Comparison of ENCODE assay signal across 18 mouse cellular contexts in the genomic region with DNA sequence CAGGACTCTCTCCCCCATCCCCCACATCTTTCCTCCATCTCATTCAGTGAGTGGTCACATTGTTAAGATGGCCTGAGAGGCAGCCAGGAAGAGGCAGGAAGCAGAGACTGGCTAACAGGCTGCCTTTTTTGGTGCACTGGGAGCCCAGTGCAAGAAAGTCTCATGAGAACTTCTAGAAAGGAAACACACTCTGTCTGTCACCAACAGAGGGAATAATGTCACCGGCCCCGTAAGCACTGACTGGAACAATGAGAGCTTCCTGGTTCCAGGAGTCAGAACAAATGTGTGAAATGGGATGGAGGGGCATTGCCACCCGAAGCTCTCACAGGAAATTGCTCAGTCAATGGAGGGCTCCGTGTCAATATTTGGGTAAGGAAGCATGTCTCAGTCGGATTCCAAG.
DNase-seq lines count a peak whose midpoint lies in the region; ATAC-seq lines count a peak whose summit lies in the region.
"Had no signal": no experiment of that assay in that cellular context is flagged by ENCODE, and none has a peak within 500 bp of the region (broad histone marks: within the 10 kb centered on the region; RNA-seq: fewer than 3 reads in every experiment).

No protein-coding gene starts in this region.

- no peaks in the 10 kb centered on the region for H3K36me3 ChIP-seq in forebrain, embryonic 16.5 days (ENCODE audit: control insufficient read depth, insufficient read depth)
- H3K36me3 ChIP-seq in forebrain, embryonic 12.5 days (replicated peaks): no peaks in the 10 kb centered on the region
- no peaks in the 10 kb centered on the region for H3K36me3 ChIP-seq in heart, embryonic 14.5 days (ENCODE audit: control insufficient read depth, insufficient read depth, low read length)
- no peaks in the 10 kb centered on the region for H3K36me3 ChIP-seq in embryonic facial prominence, embryonic 10.5 days (replicated peaks)
- H3K36me3 ChIP-seq: limb, embryonic 10.5 days; neural tube, embryonic 15.5 days had no signal

- no peaks in the 10 kb centered on the region for H3K9me3 ChIP-seq in forebrain, embryonic 16.5 days (ENCODE audit: control insufficient read depth, low read length)
- H3K9me3 ChIP-seq in forebrain, embryonic 12.5 days: no peaks in the 10 kb centered on the region
- H3K9me3 ChIP-seq in heart, embryonic 14.5 days (ENCODE audit: control insufficient read depth, low read length): no peaks in the 10 kb centered on the region
- no peaks in the 10 kb centered on the region for H3K9me3 ChIP-seq in embryonic facial prominence, embryonic 10.5 days
- H3K9me3 ChIP-seq: limb, embryonic 10.5 days; neural tube, embryonic 15.5 days had no signal

- no peaks in the 10 kb centered on the region for H3K27me3 ChIP-seq in forebrain, embryonic 16.5 days (replicated peaks; ENCODE audit: control insufficient read depth, insufficient read depth, low read length)
- no peaks in the 10 kb centered on the region for H3K27me3 ChIP-seq in forebrain, embryonic 12.5 days
- no peaks in the 10 kb centered on the region for H3K27me3 ChIP-seq in heart, embryonic 14.5 days (ENCODE audit: control insufficient read depth, insufficient read depth, low read length)
- H3K27me3 ChIP-seq in embryonic facial prominence, embryonic 10.5 days (replicated peaks; ENCODE audit: low read depth, poor library complexity, severe bottlenecking): no peaks in the 10 kb centered on the region
- H3K27me3 ChIP-seq: CH12.LX; neural tube, embryonic 15.5 days had no signal

- ATAC-seq in forebrain, embryonic 16.5 days: no peak
- no peak for ATAC-seq in forebrain, embryonic 12.5 days (ENCODE audit: low FRiP score)
- peak; percentile 31; the same call in 1 of the 2 replicates for ATAC-seq in heart, embryonic 14.5 days (ENCODE audit: insufficient number of reproducible peaks, insufficient read depth, low FRiP score, low read depth)

- H3K4me3 ChIP-seq in forebrain, embryonic 16.5 days (replicated peaks; ENCODE audit: low read length): no peak overlapping the region
- H3K4me3 ChIP-seq in forebrain, embryonic 12.5 days (replicated peaks): no peak overlapping the region
- H3K4me3 ChIP-seq in heart, embryonic 14.5 days (ENCODE audit: control insufficient read depth in 1 of 2, insufficient read depth in 1 of 2, low read depth in 1 of 2, low read length in 2 of 2): no peak overlapping the region
- no peak overlapping the region for H3K4me3 ChIP-seq in embryonic facial prominence, embryonic 10.5 days
- H3K4me3 ChIP-seq: limb, embryonic 10.5 days; neural tube, embryonic 15.5 days had no signal

- H3K4me2 ChIP-seq in forebrain, embryonic 16.5 days (ENCODE audit: low read length): no peak overlapping the region
- H3K4me2 ChIP-seq in forebrain, embryonic 12.5 days: no peak overlapping the region
- H3K4me2 ChIP-seq in heart, embryonic 14.5 days (ENCODE audit: low read length): no peak overlapping the region
- H3K4me2 ChIP-seq: liver, embryonic 11.5 days; neural tube, embryonic 15.5 days had no signal

- H3K27ac ChIP-seq in forebrain, embryonic 16.5 days (ENCODE audit: low read length): peak overlapping the region; percentile 83
- no peak overlapping the region for H3K27ac ChIP-seq in forebrain, embryonic 12.5 days
- peak overlapping the region in 1 of 2 experiments; percentile 10; a peak in 1 of 4 replicates for H3K27ac ChIP-seq in heart, embryonic 14.5 days (replicated peaks in 1 of 2; ENCODE audit: control insufficient read depth in 1 of 2, insufficient read depth in 1 of 2, low read depth in 2 of 2, low read length in 2 of 2)
- H3K27ac ChIP-seq in embryonic facial prominence, embryonic 10.5 days (replicated peaks): peak overlapping the region; percentile 11; the same call in 1 of the 2 replicates
- H3K27ac ChIP-seq: limb, embryonic 10.5 days; neural tube, embryonic 15.5 days had no signal

- no peak overlapping the region for H3K9ac ChIP-seq in forebrain, embryonic 16.5 days (replicated peaks; ENCODE audit: low read depth, low read length)
- no peak overlapping the region for H3K9ac ChIP-seq in forebrain, embryonic 12.5 days
- no peak overlapping the region for H3K9ac ChIP-seq in heart, embryonic 14.5 days (ENCODE audit: low read length)
- H3K9ac ChIP-seq: neural tube, embryonic 15.5 days had no signal

- peaks cover 11% of the 10 kb centered on the region for H3K4me1 ChIP-seq in forebrain, embryonic 16.5 days (replicated peaks; ENCODE audit: control insufficient read depth, insufficient read depth, low read length)
- peaks cover 11% of the 10 kb centered on the region for H3K4me1 ChIP-seq in forebrain, embryonic 12.5 days
- peaks cover 7 to 8% of the 10 kb centered on the region in 2 experiments; a peak in 3 of 4 replicates for H3K4me1 ChIP-seq in heart, embryonic 14.5 days (ENCODE audit: control insufficient read depth in 2 of 2, insufficient read depth in 2 of 2, low read length in 2 of 2)
- peaks cover 26% of the 10 kb centered on the region for H3K4me1 ChIP-seq in embryonic facial prominence, embryonic 10.5 days

- WGBS in forebrain, embryonic 16.5 days: 73% methylated on average over 5 of the region's 5 CpGs
- WGBS in forebrain, embryonic 12.5 days: 77% methylated on average over 5 of the region's 5 CpGs
- WGBS in heart, embryonic 14.5 days: 46% methylated on average over 5 of the region's 5 CpGs
- 64% methylated on average over 5 of the region's 5 CpGs for WGBS in embryonic facial prominence, embryonic 10.5 days

- DNase-seq in heart, adult 18-20 months: no peak
- no peak for DNase-seq in embryonic facial prominence, embryonic 10.5 days (ENCODE audit: low spot score)
- peak; percentile 24 for DNase-seq in lung, postnatal 10 days
- no peak for DNase-seq in liver
- no peak for DNase-seq in adrenal gland, postnatal 36 days
- DNase-seq: adrenal gland, postnatal 14 days; cerebellum, adult 11-12 months; kidney, adult 11 months; kidney, postnatal 4 days; layer of hippocampus, adult 9-11 months; right cerebral cortex, postnatal 25 days had no signal
